23 mouse cellular contexts compared by ENCODE assay signal in genomic region chr14:27822566-27822965, GRCm38 (mm10).
DNase-seq lines count a peak whose midpoint lies in the region; ATAC-seq and TF ChIP-seq lines count a peak whose summit lies in the region.
"Had no signal": no experiment of that assay in that cellular context is flagged by ENCODE, and none has a peak within 500 bp of the region (broad histone marks: within the 10 kb centered on the region; RNA-seq: fewer than 3 reads in every experiment).

No protein-coding gene starts in this region.

- H3K4me3 ChIP-seq in embryonic fibroblast, embryonic 13.5 days (ENCODE audit: insufficient read depth, low read length): no peak overlapping the region
- H3K4me3 ChIP-seq in intestine, embryonic 16.5 days (ENCODE audit: low read length): no peak overlapping the region
- H3K4me3 ChIP-seq in hindbrain, embryonic 13.5 days: no peak overlapping the region
- H3K4me3 ChIP-seq: embryonic facial prominence, embryonic 12.5 days; embryonic facial prominence, embryonic 15.5 days; erythroblast, embryonic 14.5 days; forebrain, embryonic 12.5 days; forebrain, embryonic 15.5 days; heart, embryonic 12.5 days; heart, embryonic 15.5 days; hindbrain, embryonic 10.5 days had no signal

- H3K27me3 ChIP-seq in intestine, embryonic 16.5 days (replicated peaks; ENCODE audit: control insufficient read depth, insufficient read depth, low read length): no peaks in the 10 kb centered on the region
- H3K27me3 ChIP-seq in hindbrain, embryonic 13.5 days: no peaks in the 10 kb centered on the region
- H3K27me3 ChIP-seq: CH12.LX; embryonic facial prominence, embryonic 12.5 days; embryonic facial prominence, embryonic 15.5 days; forebrain, embryonic 12.5 days; forebrain, embryonic 15.5 days; heart, embryonic 12.5 days; heart, embryonic 15.5 days had no signal

- no peaks in the 10 kb centered on the region for H3K9me3 ChIP-seq in intestine, embryonic 16.5 days (ENCODE audit: control insufficient read depth, low read length)
- H3K9me3 ChIP-seq in hindbrain, embryonic 13.5 days: no peaks in the 10 kb centered on the region
- H3K9me3 ChIP-seq: embryonic facial prominence, embryonic 12.5 days; embryonic facial prominence, embryonic 15.5 days; forebrain, embryonic 12.5 days; forebrain, embryonic 15.5 days; heart, embryonic 12.5 days; heart, embryonic 15.5 days; hindbrain, embryonic 10.5 days had no signal

- peak overlapping the region; percentile 37 for H3K27ac ChIP-seq in embryonic fibroblast, embryonic 13.5 days (ENCODE audit: insufficient read depth, low read length)
- H3K27ac ChIP-seq in intestine, embryonic 16.5 days (ENCODE audit: low read length): no peak overlapping the region
- no peak overlapping the region for H3K27ac ChIP-seq in hindbrain, embryonic 13.5 days
- H3K27ac ChIP-seq: embryonic facial prominence, embryonic 12.5 days; embryonic facial prominence, embryonic 15.5 days; forebrain, embryonic 12.5 days; forebrain, embryonic 15.5 days; heart, embryonic 15.5 days; hindbrain, embryonic 10.5 days; hindbrain, embryonic 14.5 days; hindbrain, postnatal 0 days had no signal

- peak; percentile 23; the same call in 1 of the 2 replicates for ATAC-seq in intestine, embryonic 16.5 days
- no peak for ATAC-seq in hindbrain, embryonic 13.5 days (ENCODE audit: low FRiP score)
- ATAC-seq: forebrain, embryonic 15.5 days; hindbrain, postnatal 0 days; inflammation-experienced regulatory T-cells, adult 6 months had no signal

- no peak overlapping the region for H3K4me2 ChIP-seq in intestine, embryonic 16.5 days (ENCODE audit: low read depth, low read length)
- no peak overlapping the region for H3K4me2 ChIP-seq in hindbrain, embryonic 13.5 days
- H3K4me2 ChIP-seq: embryonic facial prominence, embryonic 12.5 days; embryonic facial prominence, embryonic 15.5 days; forebrain, embryonic 12.5 days; forebrain, embryonic 15.5 days; heart, embryonic 12.5 days; heart, embryonic 15.5 days; hindbrain, embryonic 14.5 days had no signal

- no peak overlapping the region for H3K9ac ChIP-seq in intestine, embryonic 16.5 days (ENCODE audit: low read depth, low read length)
- H3K9ac ChIP-seq in hindbrain, embryonic 13.5 days: no peak overlapping the region
- H3K9ac ChIP-seq: embryonic facial prominence, embryonic 12.5 days; embryonic facial prominence, embryonic 15.5 days; forebrain, embryonic 12.5 days; forebrain, embryonic 15.5 days; heart, embryonic 12.5 days; heart, embryonic 15.5 days; hindbrain, embryonic 14.5 days had no signal

- whole genome bisulfite sequencing in intestine, embryonic 16.5 days: 89% methylated on average over 6 of the region's 6 CpGs
- 95% methylated on average over 6 of the region's 6 CpGs for WGBS in hindbrain, embryonic 13.5 days

- H3K4me1 ChIP-seq in embryonic fibroblast, embryonic 13.5 days (ENCODE audit: control insufficient read depth, insufficient read depth, low read length): peaks cover 13% of the 10 kb centered on the region
- H3K4me1 ChIP-seq in intestine, embryonic 16.5 days (ENCODE audit: control insufficient read depth, insufficient read depth, low read length): peaks cover 8% of the 10 kb centered on the region; the same call in 1 of the 2 replicates
- peaks cover 7% of the 10 kb centered on the region; the same call in 1 of the 2 replicates for H3K4me1 ChIP-seq in hindbrain, embryonic 13.5 days (replicated peaks)
- H3K4me1 ChIP-seq: forebrain, embryonic 12.5 days; hindbrain, embryonic 10.5 days had no signal

- peak; percentile 66 for DNase-seq in 3T3-L1 (ENCODE audit: low read depth, low spot score)
- DNase-seq in urinary bladder, postnatal 36 days (ENCODE audit: low spot score in 2 of 2): no peak
- no peak for DNase-seq in frontal cortex, postnatal 25 days (ENCODE audit: low spot score in 2 of 2)
- DNase-seq: B cell, adult 2 months; cerebellum, adult 11 months; gastrocnemius, postnatal 10 days; heart, postnatal 36 days had no signal

- H3K36me3 ChIP-seq in intestine, embryonic 16.5 days (ENCODE audit: control insufficient read depth, insufficient read depth, low read length): no peaks in the 10 kb centered on the region
- H3K36me3 ChIP-seq in hindbrain, embryonic 13.5 days: no peaks in the 10 kb centered on the region
- H3K36me3 ChIP-seq: embryonic facial prominence, embryonic 12.5 days; embryonic facial prominence, embryonic 15.5 days; forebrain, embryonic 12.5 days; forebrain, embryonic 15.5 days; G1E; heart, embryonic 12.5 days; heart, embryonic 15.5 days; hindbrain, embryonic 10.5 days had no signal

- TF ChIP-seq CTCF in embryonic fibroblast, embryonic 13.5 days (IDR thresholded peaks at IDR 0.05; ENCODE audit: borderline replicate concordance, insufficient read depth, low read length): no peak

- no peak for TF ChIP-seq POLR2A in embryonic fibroblast, embryonic 13.5 days (IDR thresholded peaks at IDR 0.05; ENCODE audit: low read depth, low read length)
